Mouse (Mus musculus): ENCODE data around the gene Pcsk4.
A peak's percentile ranks its signal among the peaks of the same experiment; 100 is the strongest.

The Pcsk4 gene

DNA sequence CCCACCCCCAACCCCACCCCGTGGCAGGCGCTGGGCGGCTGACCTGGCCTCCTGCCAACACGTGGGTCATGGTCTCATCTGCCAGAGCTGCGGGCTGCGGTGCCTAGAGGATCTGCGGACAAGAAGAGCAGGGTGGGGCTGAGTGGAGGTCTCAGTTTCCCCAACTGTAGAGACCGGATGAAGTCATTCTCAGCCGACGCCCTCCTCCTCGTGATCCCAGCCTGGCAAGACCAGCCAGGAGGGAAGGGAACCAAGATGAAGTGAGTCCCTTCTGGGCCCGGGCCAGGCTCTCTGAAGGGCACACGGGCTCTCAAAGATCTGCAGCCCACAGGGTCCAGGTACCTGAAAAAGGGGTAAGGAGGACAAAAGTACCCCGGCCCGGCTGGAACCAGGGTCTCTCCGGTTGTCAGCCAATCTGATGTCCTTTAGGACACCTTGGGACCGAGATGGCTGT, 18.2 kb upstream of the Pcsk4 start:
- DNase-seq, result peak; percentile 45

DNA sequence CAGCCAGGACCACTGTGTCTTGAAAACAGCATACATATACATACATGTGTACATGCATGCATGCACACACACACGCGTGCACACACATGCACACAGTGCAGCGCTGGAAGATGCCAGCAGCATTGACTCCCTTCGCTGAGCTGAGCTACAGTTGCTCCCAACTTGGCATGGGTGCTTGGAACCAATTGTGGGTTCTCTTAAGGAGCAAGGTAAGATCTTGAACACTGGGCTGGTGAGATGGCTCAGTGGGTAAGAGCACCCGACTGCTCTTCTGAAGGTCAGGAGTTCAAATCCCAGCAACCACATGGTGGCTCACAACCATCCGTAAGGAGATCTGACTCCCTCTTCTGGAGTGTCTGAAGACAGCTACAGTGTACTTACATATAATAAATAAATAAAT, 16.6 kb upstream of the Pcsk4 start:
- DNase-seq, result peak; percentile 20

DNA sequence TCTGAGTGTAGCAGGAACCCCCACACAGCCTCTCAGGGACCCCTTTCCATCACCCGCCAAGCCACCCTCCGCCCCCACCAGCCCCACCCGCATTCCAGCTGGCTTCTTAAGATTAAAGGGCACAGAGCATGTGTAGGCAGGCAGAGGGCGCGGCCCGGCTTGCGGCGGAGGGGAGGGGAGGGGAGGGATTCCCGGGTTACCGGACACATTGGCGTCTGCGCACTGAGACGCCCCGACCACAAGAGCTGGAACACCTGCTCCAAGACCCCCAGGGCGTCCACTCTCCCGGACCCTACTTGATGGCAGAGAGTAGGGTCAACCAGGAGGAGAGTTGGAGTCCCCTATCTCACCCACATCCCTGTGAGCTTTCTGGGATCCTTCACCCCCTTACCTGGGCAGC, 15.8 kb upstream of the Pcsk4 start:
- DNase-seq, result peak; percentile 24

DNA sequence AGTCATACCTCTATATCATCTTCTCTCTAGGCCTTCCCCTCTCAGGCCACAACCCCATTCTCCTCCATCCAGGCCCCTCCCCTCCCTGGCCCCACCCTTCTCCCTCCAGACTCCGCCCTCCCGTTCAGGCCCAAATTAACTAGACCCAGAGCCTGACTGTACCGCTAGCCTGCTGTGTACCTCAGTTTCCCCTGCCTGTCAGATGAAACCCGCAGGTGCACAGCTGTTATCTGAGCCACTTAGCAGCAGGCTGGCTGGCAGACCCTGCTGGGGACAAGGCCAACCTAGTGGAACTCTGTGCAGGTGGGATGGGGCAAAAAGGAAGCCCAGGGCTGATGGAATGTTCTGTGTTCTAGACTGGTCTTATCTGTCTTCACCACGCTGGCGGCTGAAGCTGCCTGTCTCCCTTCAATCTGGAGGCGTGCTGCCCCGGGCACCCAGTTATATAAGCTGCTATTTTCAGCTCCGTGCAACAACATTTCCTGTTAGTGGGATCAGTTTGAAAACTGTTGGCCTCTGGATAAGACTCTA, 14.9 kb upstream of the Pcsk4 start:
- DNase-seq, result peak; percentile 19

DNA sequence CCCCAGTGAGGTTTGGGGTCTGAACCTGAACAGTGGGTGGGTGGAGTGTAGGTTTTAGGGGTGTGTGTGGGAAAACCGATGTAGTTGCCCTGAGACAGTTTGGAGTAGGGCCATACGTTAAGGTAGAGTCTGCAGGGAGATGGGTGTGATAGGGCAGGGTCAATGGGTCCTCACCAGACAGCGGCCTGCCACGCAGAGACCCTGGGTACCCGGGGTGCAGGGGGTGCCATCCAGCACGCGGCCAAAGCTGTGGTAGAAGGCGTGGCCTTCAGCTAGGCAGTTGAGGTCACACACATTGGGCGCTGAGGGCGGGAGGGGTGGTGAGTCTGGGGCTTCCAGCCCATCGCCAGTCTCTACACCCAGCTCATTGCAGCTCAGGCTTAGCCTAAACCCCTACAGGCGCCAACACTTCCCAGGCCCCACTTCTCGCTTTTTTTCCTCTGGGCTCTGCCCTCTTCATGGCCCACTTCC, 14.2 kb upstream of the Pcsk4 start:
- DNase-seq, result no peak

DNA sequence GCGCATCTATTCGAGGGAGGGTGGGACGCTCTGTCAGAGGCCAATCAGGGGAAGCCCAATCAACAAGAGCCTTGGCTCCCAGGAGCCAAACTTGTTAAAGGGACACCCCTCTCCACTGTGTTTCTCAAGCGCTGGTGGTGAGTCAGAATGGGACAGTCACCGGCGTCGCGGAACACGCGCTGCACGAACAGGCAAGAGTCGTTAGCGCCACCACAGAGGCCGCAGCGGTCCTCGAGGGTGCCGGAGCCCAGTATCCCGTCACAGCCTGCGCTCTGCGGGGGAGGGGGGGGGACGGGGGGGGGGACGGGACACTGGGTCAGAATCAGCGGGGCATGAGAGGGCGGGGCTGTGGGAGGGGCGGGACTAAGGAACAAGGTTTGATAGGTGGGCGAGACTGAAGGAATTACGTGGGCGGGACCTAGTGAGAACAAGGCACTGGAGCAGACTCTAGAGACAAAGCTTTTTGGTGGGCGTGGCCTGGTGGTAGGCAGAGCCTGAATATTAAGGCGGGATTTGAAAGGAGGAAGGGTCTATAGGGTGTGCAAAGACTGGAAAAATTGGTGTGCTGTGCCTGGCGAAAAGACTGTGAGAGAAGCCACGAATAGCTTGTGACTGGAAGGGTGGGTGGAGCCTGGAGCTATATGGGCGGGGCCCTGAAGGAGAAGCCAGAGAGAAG, 13.6 kb upstream of the Pcsk4 start:
- DNase-seq, result no peak

DNA sequence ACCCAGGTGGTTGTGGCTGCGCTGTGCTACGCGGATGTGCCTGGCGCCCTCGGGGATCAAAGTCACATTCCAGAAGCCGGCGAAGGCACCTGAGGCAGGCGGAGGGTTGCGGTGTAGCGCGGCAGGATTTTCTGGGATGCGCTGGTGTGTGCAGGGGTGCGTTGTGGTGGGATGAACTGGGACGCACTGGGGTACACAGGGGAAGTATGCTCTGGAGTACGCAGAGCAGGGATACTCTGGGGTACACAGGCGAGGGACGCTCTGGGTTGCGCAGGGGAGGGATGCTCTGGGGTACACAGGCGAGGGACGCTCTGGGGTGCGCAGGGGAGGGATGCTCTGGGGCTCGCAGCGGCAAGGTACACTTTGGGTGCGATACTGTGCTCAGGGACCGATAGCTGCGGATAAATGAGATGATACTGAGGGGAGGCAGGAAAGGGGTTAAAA, 13.0 kb upstream of the Pcsk4 start:
- no peak for DNase-seq

DNA sequence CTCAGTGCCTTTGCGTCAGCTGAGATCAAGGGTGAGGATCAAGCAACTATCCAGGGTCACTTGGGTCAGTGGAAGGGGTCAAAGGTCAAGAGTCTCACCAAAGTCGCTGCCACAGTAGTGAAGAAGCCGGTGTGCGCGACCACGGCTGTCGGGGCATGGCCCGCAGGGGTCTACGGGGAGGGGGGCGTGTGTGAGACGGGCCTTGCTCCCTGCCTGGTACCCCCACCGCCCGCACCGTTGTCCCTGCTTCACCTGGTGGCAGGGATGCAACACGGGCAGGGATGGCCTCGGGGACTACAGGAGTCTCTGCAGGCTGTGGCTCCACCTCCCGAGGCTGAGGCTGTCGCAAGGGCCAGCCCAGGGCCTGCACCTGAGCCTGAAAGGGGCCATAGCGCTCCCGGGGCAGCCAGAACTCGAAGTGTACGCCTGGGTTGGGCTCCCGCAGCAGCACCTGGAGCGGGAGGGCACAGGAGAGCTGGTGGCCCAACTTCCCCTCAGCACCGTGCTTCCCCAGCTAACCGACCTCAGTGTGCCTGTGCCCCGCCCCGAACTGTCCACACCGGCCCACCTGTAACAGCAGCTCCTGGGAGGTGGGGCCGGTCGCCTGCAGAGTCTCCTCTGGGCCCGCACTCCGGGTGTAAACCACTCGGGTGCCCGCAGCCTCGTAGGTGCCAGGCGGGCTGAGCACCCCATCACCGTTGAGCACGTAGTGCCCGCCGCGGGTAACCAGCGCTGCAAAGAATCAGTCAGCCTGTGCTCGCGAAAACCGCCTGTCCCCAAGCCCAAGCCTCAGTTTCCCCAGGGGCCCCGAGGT, 12.4 kb upstream of the Pcsk4 start:
- no peak for DNase-seq

DNA sequence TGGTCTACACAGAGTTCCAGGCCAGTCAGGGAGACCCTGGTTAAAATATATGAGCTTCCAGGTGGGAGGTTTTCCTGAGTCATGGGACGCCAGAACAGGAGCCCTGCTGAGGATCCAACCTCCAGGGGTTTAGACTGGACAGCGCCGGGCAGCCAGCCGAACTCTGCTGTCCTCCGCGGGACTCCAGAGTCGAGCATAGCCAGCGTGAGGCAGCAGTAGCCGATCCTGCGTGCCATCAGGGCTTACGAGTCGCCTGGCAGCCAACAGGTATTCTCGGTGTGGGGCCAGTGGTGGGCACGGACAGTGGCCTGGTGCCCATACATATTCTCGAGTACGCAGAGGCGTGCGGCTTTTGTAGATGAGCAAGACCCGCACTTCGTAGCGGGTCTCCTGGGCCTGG, 11.7 kb upstream of the Pcsk4 start:
- DNase-seq, result no peak

DNA sequence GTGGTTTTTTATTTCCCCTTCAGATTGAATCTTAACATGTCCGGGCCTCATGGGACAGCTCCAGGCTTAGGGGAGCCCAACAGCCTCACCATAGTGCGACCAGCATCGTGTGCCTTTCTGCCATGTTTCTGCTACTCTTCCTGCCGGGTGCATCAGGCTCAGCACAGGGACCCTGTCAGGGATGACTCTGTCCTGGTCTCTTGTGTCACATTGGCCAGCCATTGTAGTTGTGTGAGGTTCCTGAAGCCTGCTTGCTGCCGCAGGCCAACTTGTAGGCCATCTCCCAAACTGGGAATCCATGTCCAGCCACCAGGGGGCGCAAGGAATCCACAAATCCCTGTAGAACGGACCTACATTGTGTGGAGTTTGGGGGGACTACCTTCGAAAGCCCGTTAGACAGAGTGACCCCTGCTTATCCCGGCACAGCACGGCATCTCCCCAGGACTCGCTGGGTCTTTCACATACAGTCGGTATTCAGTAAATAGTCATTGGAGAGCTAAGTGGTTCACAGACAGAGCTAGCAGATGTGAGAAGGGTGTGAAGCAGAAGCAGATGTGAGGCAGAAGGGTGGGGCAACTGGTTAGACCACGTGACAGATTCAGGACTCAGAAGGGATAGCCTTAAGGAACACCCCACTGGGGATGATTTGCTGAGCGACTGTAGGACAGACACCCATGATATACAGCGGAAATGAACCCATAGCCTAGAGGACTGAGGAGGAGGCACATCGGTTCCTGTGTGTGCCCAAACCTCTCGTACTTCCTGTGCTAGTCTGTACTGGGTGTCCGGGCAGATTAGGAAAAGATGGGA, 10.8 kb upstream of the Pcsk4 start:
- DNase-seq, result peak; percentile 81

DNA sequence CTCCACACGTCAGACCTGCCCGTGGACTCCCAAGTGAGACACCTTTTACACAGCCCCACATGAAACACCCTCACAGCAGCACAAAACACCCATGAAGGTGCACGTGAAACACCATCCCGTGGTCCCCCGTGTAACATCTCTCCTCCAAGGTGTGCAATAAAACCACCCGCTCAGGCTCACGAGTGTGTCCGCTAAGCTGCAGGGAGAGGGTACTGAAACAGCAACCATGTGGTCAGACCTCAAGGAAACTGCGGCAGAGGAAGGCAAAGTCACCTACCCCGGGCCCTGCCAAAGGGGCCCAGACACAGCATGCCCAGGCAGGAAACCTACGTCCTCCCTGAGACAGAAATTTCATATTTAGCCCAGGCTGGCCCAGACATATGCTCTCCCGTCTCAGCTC, 7.0 kb upstream of the Pcsk4 start:
- no peak for DNase-seq

DNA sequence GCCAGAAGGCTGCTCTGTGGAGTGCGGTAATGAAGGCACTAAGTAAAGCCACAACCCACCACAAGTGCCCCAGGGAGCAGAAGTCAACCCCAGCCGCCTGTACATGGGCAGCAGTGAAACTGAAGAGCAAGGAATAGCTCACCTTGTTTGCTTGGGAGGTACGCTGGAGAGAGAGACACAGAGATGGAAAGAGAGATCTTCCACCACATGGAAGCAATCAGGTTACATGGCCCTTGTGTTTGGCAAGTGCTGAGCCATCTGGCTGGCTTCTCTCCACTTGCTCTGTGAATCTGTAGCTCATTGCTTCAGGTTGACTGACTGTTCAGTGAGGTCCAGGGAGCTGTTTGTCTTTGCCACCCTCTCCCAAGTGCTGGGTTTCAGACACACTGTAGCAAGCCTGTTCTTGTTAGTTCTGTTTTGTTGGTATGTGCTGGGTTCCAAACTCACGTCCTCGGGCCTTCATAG, 3.3 kb upstream of the Pcsk4 start:
- peak; percentile 81 for DNase-seq

DNA sequence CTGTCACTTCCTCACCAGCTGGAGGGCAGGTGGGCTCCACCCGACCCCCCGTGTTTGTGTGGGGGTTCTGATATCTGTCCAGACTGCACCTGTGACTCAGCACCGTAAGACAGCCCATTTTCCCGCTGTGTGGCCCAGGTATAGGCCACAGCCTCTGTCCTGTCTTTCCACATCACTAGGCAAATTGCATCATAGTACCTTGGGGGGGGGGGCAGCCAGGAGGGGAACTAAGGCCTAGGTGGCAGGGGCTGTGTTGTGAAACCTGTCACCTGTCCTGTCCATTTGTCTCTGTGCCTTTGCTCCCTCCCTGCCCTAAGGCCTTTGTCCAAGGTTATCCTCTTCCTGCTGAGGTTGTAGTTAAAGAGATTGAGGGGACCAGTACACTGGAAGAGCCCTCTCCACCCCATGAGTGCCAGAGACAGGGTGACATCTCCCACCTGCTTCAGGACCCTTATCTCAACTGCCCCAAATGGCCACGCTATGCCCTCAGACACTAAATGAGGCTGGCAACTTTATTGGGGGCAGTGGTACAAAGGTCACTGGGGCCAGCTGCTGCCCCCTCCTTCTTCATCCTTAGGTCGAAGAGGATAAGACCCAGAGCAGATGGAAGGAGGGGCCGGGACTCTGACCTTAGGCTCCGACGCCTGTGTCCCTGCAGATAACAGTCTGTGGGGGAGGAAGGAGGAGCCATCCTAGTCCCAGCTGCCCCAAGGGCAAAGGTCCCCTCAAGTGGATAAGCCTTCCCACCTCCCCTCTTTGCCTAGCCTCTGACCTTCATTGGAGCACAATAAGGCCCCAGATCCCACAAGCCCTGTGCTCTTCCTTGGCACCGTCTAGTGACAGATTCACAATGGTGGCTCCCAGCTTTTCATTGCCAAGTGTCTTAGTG, 2.6 kb upstream of the Pcsk4 start:
- peak; percentile 79 for DNase-seq

DNA sequence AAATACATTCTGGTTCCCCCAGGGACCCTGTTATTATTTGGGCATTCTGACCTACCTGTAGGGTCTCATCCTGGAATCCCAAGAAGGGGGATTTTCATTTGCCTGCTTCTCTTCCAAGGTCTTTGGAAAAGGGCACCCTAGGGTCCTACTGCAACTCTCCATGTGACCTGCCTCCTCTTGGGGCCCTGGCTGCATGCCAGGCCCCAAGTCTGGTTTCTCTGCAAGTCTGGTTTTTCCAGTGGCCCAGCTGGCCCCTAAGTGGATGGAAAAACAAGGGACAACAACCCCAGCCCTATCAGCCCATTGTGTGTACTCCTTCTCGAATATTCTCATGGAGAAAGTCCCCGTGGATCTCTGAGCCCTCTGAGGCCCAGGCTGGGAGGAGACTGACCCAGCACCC, 1.6 kb upstream of the Pcsk4 start:
- no peak for DNase-seq

DNA sequence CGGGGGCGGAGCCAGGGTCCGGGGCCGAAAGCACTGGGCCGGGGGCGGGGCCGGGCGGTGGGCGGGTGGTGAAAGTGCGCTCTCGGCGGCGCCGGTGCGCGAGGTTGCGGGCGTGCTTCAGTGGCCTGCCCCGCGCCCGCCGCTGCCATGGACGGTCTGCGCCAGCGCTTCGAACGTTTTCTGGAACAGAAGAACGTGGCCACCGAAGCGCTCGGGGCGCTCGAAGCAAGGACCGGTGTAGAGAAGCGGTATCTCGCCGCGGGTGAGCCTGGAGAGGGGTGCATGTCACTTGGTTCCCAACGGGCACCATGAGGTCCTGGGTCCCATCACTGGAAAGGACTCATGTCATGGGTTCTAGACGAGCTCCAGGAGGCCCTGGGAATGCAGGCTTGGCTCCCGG, 786 bp upstream of the Pcsk4 start:
- DNase-seq, result no peak

DNA sequence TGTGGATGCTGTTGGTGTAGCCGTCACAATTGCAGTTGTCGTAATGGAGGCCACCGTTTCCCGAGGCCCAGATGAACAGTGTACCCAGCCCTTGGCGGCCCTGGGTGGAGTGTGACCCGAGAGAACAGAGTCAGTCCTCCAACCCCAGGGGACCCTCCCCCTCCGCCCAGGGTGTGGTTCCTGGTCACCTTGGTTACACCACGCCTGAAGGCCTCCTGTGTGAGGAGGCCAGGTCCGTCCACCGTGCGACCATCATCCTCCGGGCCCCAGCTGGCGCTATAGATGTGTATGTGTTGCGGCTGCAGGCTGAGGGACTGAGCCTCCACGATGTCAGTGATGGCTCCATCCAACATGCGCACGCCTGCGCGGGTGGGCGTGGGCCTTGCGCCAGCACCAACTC, 4.3 kb downstream of the Pcsk4 start:
- peak; percentile 73 for DNase-seq

DNA sequence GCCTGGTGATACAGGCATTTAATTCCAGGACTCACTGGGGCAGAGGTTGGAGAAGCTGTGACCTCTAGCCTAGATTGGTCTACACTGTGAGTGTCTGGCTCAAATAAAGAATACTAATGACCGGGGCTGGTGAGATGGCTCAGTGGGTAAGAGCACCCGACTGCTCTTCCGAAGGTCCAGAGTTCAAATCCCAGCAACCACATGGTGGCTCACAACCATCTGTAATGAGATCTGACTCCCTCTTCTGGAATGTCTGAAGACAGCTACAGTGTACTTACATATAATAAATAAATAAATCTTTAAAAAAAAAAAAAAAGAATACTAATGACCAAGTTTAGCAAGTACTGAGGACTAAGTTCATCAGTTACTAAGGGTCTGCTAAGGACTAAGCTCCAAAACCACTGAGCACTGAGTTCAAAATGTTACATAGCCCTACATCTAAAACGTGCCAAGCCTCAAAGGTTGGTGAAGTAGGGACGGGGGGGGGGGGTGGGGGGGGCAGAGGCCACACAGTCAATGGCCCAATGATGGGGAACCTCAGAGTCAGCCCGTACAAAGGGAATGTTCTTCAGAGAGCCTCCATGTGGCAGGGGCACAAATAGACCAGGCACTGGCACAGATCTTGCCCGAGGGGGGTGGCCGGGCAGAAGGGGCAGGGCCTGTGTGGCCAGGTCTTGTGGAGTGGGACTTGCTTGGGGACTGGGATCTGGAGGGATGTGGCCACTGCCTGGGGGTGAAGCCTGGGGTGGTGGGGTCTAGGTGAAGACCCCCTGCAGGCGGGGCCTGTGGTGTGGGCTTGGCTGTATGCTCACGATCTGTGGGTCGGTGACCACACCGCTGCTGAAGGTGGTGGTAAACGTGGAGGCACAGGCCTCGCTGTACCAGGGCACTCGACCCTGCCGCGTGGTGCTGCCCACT, 4.9 kb downstream of the Pcsk4 start:
- peak; percentile 71 for DNase-seq

DNA sequence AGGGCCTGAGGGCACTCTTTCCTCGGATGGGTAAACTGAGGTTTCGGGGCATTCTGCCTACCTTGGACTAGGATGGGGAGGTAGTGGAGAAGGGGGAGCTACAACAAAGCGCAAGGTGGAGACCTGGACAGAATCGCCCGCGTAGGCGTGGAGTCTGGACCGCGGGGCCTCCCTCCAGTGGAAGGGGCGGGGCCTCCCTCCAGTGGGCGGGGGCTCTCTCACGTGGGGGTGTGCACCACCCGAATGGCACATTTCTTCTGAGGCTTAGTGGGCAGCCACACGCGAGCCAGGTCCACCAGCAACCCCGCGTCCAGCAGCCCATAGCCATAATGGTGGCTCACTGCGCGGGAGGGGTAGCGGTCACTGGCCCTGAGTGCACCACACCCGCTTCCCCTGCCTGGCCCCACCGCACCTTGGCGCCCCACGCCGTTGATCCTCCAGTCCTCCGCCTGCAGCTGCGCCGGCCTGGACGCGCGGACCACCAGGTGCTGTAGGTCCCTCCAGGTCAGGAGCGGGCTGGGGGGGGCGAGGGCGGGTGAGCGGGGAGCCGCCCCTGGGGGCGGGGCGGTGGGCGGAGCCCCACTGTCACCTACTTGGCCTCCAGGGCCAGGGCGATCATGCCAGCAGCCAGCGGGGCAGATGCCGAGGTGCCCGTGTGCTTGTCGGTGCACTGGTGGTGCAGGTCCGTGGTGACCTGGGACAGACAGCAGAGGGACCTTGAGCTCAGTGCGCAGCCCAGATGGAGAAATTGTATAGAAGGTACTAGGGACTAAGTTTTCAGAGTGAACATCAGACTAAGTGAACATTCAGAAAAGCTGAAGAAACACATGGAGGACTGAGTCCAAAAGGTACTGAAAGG, 5.8 kb downstream of the Pcsk4 start:
- peak; percentile 82 for DNase-seq

DNA sequence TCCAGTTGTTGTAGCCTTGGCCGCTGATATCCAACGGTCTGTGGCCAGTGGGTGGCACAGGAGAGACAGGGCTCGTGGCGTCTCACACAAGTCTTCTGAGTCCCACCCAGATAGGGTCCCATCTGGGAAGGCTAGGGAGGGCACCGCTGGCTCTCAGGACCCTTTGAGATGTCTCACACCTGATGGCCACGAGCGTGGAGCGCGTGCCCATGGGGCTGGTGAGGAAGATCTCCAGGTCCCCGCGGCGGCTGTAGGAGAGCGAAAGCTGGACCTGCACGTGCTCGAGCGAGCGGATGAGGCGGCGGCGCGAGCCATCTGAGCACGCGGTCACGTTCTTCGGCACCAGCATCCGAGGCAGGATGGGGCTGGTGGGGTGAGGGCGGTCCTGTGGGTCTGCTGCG, 6.5 kb downstream of the Pcsk4 start:
- peak; percentile 62 for DNase-seq

All from cerebellum, adult 11-12 months (tissue).